Mouse (Mus musculus): Measurements from ENCODE around the gene Nr2c2.

GRCm38 (mm10) chr6:92091130-92091591, at the start of gene Nr2c2:
- TF ChIP-seq CTCF (IDR thresholded peaks at IDR 0.05; ENCODE audit: low read depth) (no peak), EP300 (optimal IDR thresholded peaks at IDR 0.05) (no peak)

Data from stomach, postnatal 0 days (tissue).